Mouse (Mus musculus) CH12.LX (cell line): ENCODE measurements at regions not wholly inside any gene's neighbourhood (a gene's known extent, or its start where the extent isn't known, plus 50 kb on each side); places are given as distances from the start of the nearest gene placed in this dataset.

Source experiments
- DNase-seq: peaks from one replicate; pipeline ENCODE4 v3.0.0-alpha.2; 2013; ENCODE audit errors: extremely low read depth
- H3K27ac ChIP-seq: 2 replicates; pipeline ENCODE4 v1.5.1; 2012; ENCODE audit warnings: low read depth, mild to moderate bottlenecking, control low read depth, moderate library complexity; ENCODE audit not compliant: insufficient read depth
- H3K27me3 ChIP-seq: replicated peaks from 2 replicates; pipeline ENCODE3; 2012; ENCODE audit warnings: inconsistent platforms
- H3K36me3 ChIP-seq, 2 experiments: replicated peaks in 1 of 2; 2 replicates each; pipeline versions ENCODE3 to v1.6.1; 2012; ENCODE audit warnings: inconsistent platforms in 1 of 2, low read length in 1 of 2, mild to moderate bottlenecking in 1 of 2, mixed read lengths in 1 of 2, moderate library complexity in 1 of 2; ENCODE audit not compliant: control insufficient read depth in 1 of 2, insufficient read depth in 1 of 2
- H3K4me1 ChIP-seq, 2 experiments: 2 replicates each; pipeline ENCODE4 v1.6.1; 2012; ENCODE audit warnings: inconsistent platforms in 1 of 2, moderate library complexity in 1 of 2; ENCODE audit not compliant: insufficient read depth in 2 of 2, control insufficient read depth in 1 of 2
- H3K4me2 ChIP-seq: 2 replicates; pipeline ENCODE4 v1.6.1; 2012; ENCODE audit warnings: low read depth, mild to moderate bottlenecking, control low read depth; ENCODE audit not compliant: poor library complexity, insufficient read depth, severe bottlenecking
- H3K4me3 ChIP-seq, 3 experiments: fragments of 150-350 bp in 1 of 3; sonication (generic) in 1 of 3; replicated peaks in 1 of 3; 2 replicates each; pipeline versions ENCODE3 to v1.5.1; 2011 to 2012; ENCODE audit warnings: low read depth in 2 of 3, low read length in 2 of 3, mild to moderate bottlenecking in 2 of 3, moderate library complexity in 2 of 3, control low read depth in 1 of 3, improper control_type of control experiment in 1 of 3, inconsistent platforms in 1 of 3, mixed read lengths in 1 of 3; ENCODE audit not compliant: poor library complexity in 1 of 3
- H3K79me2 ChIP-seq: replicated peaks from 2 replicates; pipeline ENCODE4 v1.6.1; 2012; ENCODE audit warnings: mild to moderate bottlenecking, moderate library complexity; ENCODE audit not compliant: control insufficient read depth, poor library complexity, insufficient read depth, severe bottlenecking; ENCODE audit errors: extremely low read depth
- H3K9ac ChIP-seq: 2 replicates; pipeline ENCODE4 v1.6.1; 2012; ENCODE audit warnings: low read depth, mild to moderate bottlenecking, control low read depth, moderate library complexity; ENCODE audit not compliant: insufficient read depth
- H3K9me3 ChIP-seq: replicated peaks from 2 replicates; pipeline ENCODE3; 2012; ENCODE audit warnings: low read length, inconsistent platforms, mixed read lengths
- CHD1 ChIP-seq: IDR thresholded peaks from 2 replicates; pipeline ENCODE4 v1.6.1; 2012; ENCODE audit warnings: low read depth, low read length, improper control_type of control experiment, inconsistent platforms
- CHD2 ChIP-seq: IDR thresholded peaks from 2 replicates; pipeline ENCODE4 v1.6.1; 2011; ENCODE audit warnings: low read length, improper control_type of control experiment
- CTCF ChIP-seq, 2 experiments: IDR thresholded peaks in 1 of 2; conservative IDR thresholded peaks in 1 of 2; 2 replicates each; pipeline ENCODE4 v1.5.1; 2011 to 2012; ENCODE audit warnings: low read depth in 2 of 2, low read length in 2 of 2, improper control_type of control experiment in 1 of 2, inconsistent platforms in 1 of 2, mild to moderate bottlenecking in 1 of 2, moderate library complexity in 1 of 2
- EP300 ChIP-seq: IDR thresholded peaks from 2 replicates; pipeline ENCODE4 v1.6.1; 2011; ENCODE audit warnings: low read length, improper control_type of control experiment
- IRF4 ChIP-seq: IDR thresholded peaks from 2 replicates; pipeline ENCODE4 v1.6.1; 2014; ENCODE audit warnings: low read depth, mild to moderate bottlenecking, inconsistent platforms, low read length, improper control_type of control experiment
- MAZ ChIP-seq: IDR thresholded peaks from 2 replicates; pipeline ENCODE4 v1.6.1; 2012; ENCODE audit warnings: low read depth, mild to moderate bottlenecking, inconsistent platforms, low read length, improper control_type of control experiment, moderate library complexity
- MEF2A ChIP-seq: IDR thresholded peaks from 2 replicates; pipeline ENCODE4 v1.6.1; 2014; ENCODE audit warnings: low read depth, mild to moderate bottlenecking, inconsistent platforms, low read length, improper control_type of control experiment, borderline replicate concordance
- MYC ChIP-seq: IDR thresholded peaks from 2 replicates; pipeline ENCODE4 v1.6.1; 2011; ENCODE audit warnings: low read depth, mild to moderate bottlenecking, improper control_type of control experiment, low read length
- NELFE ChIP-seq: IDR thresholded peaks from 2 replicates; pipeline ENCODE4 v1.6.1; 2011; ENCODE audit warnings: low read depth, low read length, improper control_type of control experiment
- NRF1 ChIP-seq: IDR thresholded peaks from 2 replicates; pipeline ENCODE4 v1.6.1; 2014; ENCODE audit warnings: low read depth, mild to moderate bottlenecking, inconsistent platforms, low read length, improper control_type of control experiment, moderate library complexity
- PAX5 ChIP-seq: IDR thresholded peaks from 2 replicates; pipeline ENCODE4 v1.6.1; 2012; ENCODE audit warnings: low read length, inconsistent platforms, mixed read lengths
- POLR2AphosphoS2 ChIP-seq: IDR thresholded peaks from 2 replicates; pipeline ENCODE4 v1.6.1; 2011; ENCODE audit warnings: low read depth, low read length, improper control_type of control experiment
- SIN3A ChIP-seq: IDR thresholded peaks from 2 replicates; pipeline ENCODE4 v1.6.1; 2012; ENCODE audit warnings: low read length, improper control_type of control experiment, inconsistent platforms
- SMC3 ChIP-seq: IDR thresholded peaks from 2 replicates; pipeline ENCODE4 v1.6.1; 2011; ENCODE audit warnings: low read depth, low read length, improper control_type of control experiment
- USF1 ChIP-seq: IDR thresholded peaks from 2 replicates; pipeline ENCODE4 v1.6.1; 2014; ENCODE audit warnings: low read depth, mild to moderate bottlenecking, inconsistent platforms, low read length, improper control_type of control experiment
- USF2 ChIP-seq: conservative IDR thresholded peaks from 2 replicates; pipeline ENCODE4 v1.6.1; 2011; ENCODE audit warnings: low read depth, low read length, improper control_type of control experiment
- ZC3H11A ChIP-seq: IDR thresholded peaks from 2 replicates; pipeline ENCODE4 v1.6.1; 2012; ENCODE audit warnings: low read depth, mild to moderate bottlenecking, inconsistent platforms, low read length, improper control_type of control experiment
- dilution Hi-C: fragments of 300-500 bp; cut with MboI; formaldehyde crosslinking; loops from 2 replicates; pipeline ENCODE4 v1.14.3; 2020; ENCODE audit warnings: low sequenced_read_pairs; ENCODE audit not compliant: extremely low pct_unique_long_range_greater_than_20kb, extremely low pct_ligation_motif_present
- in situ Hi-C: fragments of 300-500 bp; cut with MboI; formaldehyde crosslinking; loops from 3 replicates; pipeline ENCODE4 v1.14.3; 2019; ENCODE audit warnings: low sequenced_read_pairs, low pct_ligation_motif_present, low pct_unique_long_range_greater_than_20kb, mixed read lengths

- dilution Hi-C loops: no loop called here
- H3K4me1 ChIP-seq: no peaks in the 10 kb centered on the region
- TF ChIP-seq NELFE (no peak), USF1 (no peak), MAZ (no peak), USF2 (no peak), EP300 (no peak), POLR2AphosphoS2 (no peak), CHD1 (no peak), CHD2 (no peak), NRF1 (no peak), CTCF (conservative IDR thresholded peaks at IDR 0.05 in 1 of 2, IDR thresholded peaks at IDR 0.05 in 1 of 2; ENCODE audit: low read depth in 2 of 2, low read length in 2 of 2) (no peak)
- TF ChIP-seq, all 38 proteins: peak for 0
- no peak overlapping the region for H3K9ac ChIP-seq
- no peaks in the 10 kb centered on the region for H3K36me3 ChIP-seq
- no peaks in the 10 kb centered on the region for H3K79me2 ChIP-seq
- in situ Hi-C loops: no loop called here
- no peak overlapping the region for H3K4me2 ChIP-seq
- no peak overlapping the region for H3K27ac ChIP-seq
- H3K4me3 ChIP-seq: no peak overlapping the region
- no peaks in the 10 kb centered on the region for H3K9me3 ChIP-seq
- no peaks in the 10 kb centered on the region for H3K27me3 ChIP-seq
- no peak for DNase-seq
These were observed 143.1 kb upstream of the Tle4 start for GRCm38 (mm10) chr19:14740936-14741335.

GRCm38 (mm10) chr19:14740139-14740538 is 142.3 kb upstream of the Tle4 start:
- Histone ChIP-seq H3K4me2 (no peak overlapping the region), H3K9me3 (no peaks in the 10 kb centered on the region), H3K79me2 (no peaks in the 10 kb centered on the region), H3K4me3 (no peak overlapping the region), H3K36me3 (no peaks in the 10 kb centered on the region), H3K27ac (no peak overlapping the region), H3K27me3 (no peaks in the 10 kb centered on the region), H3K4me1 (no peaks in the 10 kb centered on the region), H3K9ac (no peak overlapping the region)
- in situ Hi-C loops: no loop called here
- TF ChIP-seq MYC (no peak), SIN3A (no peak), IRF4 (no peak), ZC3H11A (no peak), SMC3 (no peak), NELFE (no peak), NRF1 (no peak), MEF2A (no peak), POLR2AphosphoS2 (no peak), MAZ (no peak), PAX5 (no peak)
- no peak for DNase-seq
- dilution Hi-C loops: no loop called here
